Mouse (Mus musculus): ENCODE results near the gene Wwox. TPM values are rescaled to one million over a fixed set of nuclear protein-coding genes. Genes with fewer than 3 reads are reported as not detected.
A peak's percentile ranks its signal among the peaks of the same experiment; 100 is the strongest.

Gene Wwox
- polyA plus RNA-seq, 1 experiment from 2014 or later: 20.0 TPM

GRCm38 (mm10) chr8:114441616-114442015 is 2.2 kb downstream of the Wwox start:
- 88% methylated on average over 4 of the region's 4 CpGs for WGBS
- Histone ChIP-seq H3K4me3 (no peak overlapping the region), H3K9me3 (no peaks in the 10 kb centered on the region), H3K27me3 (no peaks in the 10 kb centered on the region), H3K9ac (no peak overlapping the region), H3K4me1 (peaks cover 8% of the 10 kb centered on the region), H3K27ac (no peak overlapping the region), H3K36me3 (no peaks in the 10 kb centered on the region), H3K4me2 (no peak overlapping the region)
- ATAC-seq (ENCODE audit: borderline replicate concordance, extremely low read depth, low FRiP score, low TSS enrichment): no peak

GRCm38 (mm10) chr8:114446884-114447283 is 7.4 kb downstream of the Wwox start:
- Histone ChIP-seq H3K36me3 (no peaks in the 10 kb centered on the region), H3K4me2 (no peak overlapping the region), H3K9me3 (no peaks in the 10 kb centered on the region), H3K27me3 (no peaks in the 10 kb centered on the region), H3K4me3 (no peak overlapping the region), H3K4me1 (no peaks in the 10 kb centered on the region), H3K27ac (no peak overlapping the region), H3K9ac (no peak overlapping the region)
- 66% methylated on average over 7 of the region's 7 CpGs for WGBS
- no peak for ATAC-seq (ENCODE audit: borderline replicate concordance, extremely low read depth, low FRiP score, low TSS enrichment)

DNA sequence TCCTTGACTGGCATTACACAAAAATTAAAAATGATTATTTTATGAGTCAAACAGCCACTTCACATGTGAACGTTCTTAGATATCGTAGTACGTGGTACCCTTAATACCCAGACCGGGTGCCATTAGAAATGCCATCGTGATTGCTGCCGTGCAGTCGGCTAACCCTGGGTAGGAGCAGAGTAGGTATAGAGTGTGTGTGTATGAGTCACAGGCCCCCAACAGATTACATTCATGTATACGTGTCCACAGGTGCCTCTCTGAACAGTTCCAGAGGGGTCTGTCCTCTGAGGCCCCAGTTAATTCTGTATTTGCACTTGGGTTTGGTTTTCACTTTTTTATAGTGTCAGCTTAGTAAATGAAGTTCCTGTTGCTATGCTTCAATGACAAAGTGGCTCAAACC is 12.8 kb downstream of the Wwox start:
- no peak overlapping the region for H3K27ac ChIP-seq
- no peaks in the 10 kb centered on the region for H3K9me3 ChIP-seq
- H3K9ac ChIP-seq: no peak overlapping the region
- ATAC-seq (ENCODE audit: borderline replicate concordance, extremely low read depth, low FRiP score, low TSS enrichment): no peak
- no peaks in the 10 kb centered on the region for H3K36me3 ChIP-seq
- no peak overlapping the region for H3K4me2 ChIP-seq
- H3K4me1 ChIP-seq: peaks cover 23% of the 10 kb centered on the region
- no peaks in the 10 kb centered on the region for H3K27me3 ChIP-seq
- no peak overlapping the region for H3K4me3 ChIP-seq
- 86% methylated on average over 8 of the region's 8 CpGs for WGBS

GRCm38 (mm10) chr8:114452781-114453221 is 13.3 kb downstream of the Wwox start:
- H3K4me1 ChIP-seq: peaks cover 28% of the 10 kb centered on the region
- WGBS: 11% methylated on average over 9 of the region's 9 CpGs
- no peak overlapping the region for H3K9ac ChIP-seq
- H3K4me3 ChIP-seq: no peak overlapping the region
- H3K27me3 ChIP-seq: no peaks in the 10 kb centered on the region
- peak; percentile 53; the same call in 1 of the 2 replicates for ATAC-seq (ENCODE audit: borderline replicate concordance, extremely low read depth, low FRiP score, low TSS enrichment)
- no peaks in the 10 kb centered on the region for H3K9me3 ChIP-seq
- no peaks in the 10 kb centered on the region for H3K36me3 ChIP-seq
- peak overlapping the region; percentile 22; the same call in 1 of the 2 replicates for H3K4me2 ChIP-seq
- H3K27ac ChIP-seq: peak overlapping the region; percentile 61

GRCm38 (mm10) chr8:114455302-114455701 is 15.8 kb downstream of the Wwox start:
- Histone ChIP-seq H3K9ac (no peak overlapping the region), H3K36me3 (no peaks in the 10 kb centered on the region), H3K4me3 (no peak overlapping the region), H3K27ac (peak overlapping the region; percentile 85; the same call in 1 of the 2 replicates), H3K9me3 (no peaks in the 10 kb centered on the region), H3K27me3 (no peaks in the 10 kb centered on the region), H3K4me1 (peaks cover 42% of the 10 kb centered on the region), H3K4me2 (no peak overlapping the region)
- 74% methylated on average over 8 of the region's 8 CpGs for WGBS
- no peak for ATAC-seq (ENCODE audit: borderline replicate concordance, extremely low read depth, low FRiP score, low TSS enrichment)

- no peaks in the 10 kb centered on the region for H3K27me3 ChIP-seq
- H3K4me1 ChIP-seq: peaks cover 42% of the 10 kb centered on the region
- ATAC-seq (ENCODE audit: borderline replicate concordance, extremely low read depth, low FRiP score, low TSS enrichment): peak; percentile 64; the same call in 1 of the 2 replicates
- no peaks in the 10 kb centered on the region for H3K36me3 ChIP-seq
- H3K4me3 ChIP-seq: peak overlapping the region; percentile 8; the same call in 1 of the 2 replicates
- peak overlapping the region; percentile 85 for H3K27ac ChIP-seq
- no peak overlapping the region for H3K9ac ChIP-seq
- 61% methylated on average over 15 of the region's 15 CpGs for WGBS
- H3K9me3 ChIP-seq: no peaks in the 10 kb centered on the region
- peak overlapping the region; percentile 36 for H3K4me2 ChIP-seq
These were observed 16.5 kb downstream of the Wwox start for GRCm38 (mm10) chr8:114455953-114456352.

DNA sequence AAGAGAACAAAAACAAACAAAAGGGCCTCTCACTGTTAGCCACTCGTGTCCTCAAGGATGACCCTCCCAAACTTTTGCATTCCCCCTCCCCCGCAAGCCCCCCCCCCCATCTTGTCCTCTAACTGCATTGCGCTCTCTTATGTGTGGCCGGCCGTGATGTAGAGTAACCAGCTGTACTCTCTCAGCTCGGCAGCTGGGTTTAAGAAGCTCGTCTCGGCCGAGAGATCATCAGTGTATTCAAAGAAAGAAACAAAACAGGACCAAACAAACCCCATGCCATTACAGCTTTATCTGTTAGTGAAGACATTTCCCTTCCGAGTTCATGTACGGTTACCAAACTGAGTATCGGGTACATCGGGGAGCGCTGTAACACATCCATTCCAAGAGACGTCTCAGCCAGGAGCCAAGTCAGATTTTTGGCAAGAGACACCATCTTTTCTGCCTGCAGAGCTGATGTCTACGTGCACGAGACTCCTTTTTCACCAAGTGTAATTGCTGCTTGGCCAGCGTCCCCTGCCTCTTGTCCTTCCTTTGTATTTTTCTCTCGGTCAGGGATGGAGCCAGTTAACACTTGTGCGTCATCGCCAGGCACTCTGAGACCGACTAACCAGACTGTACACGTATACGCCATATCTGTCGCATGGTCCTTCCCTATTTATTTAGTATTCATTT is 18.8 kb downstream of the Wwox start:
- H3K4me2 ChIP-seq: 0 out of 2 replicates have a peak overlapping the region, but pooled peaks have one; percentile 1
- H3K4me1 ChIP-seq: peaks cover 46% of the 10 kb centered on the region
- no peaks in the 10 kb centered on the region for H3K27me3 ChIP-seq
- peak overlapping the region; percentile 90 for H3K27ac ChIP-seq
- ATAC-seq (ENCODE audit: borderline replicate concordance, extremely low read depth, low FRiP score, low TSS enrichment): peak; percentile 88
- no peak overlapping the region for H3K4me3 ChIP-seq
- WGBS: 21% methylated on average over 25 of the region's 25 CpGs
- no peaks in the 10 kb centered on the region for H3K36me3 ChIP-seq
- H3K9ac ChIP-seq: no peak overlapping the region
- H3K9me3 ChIP-seq: no peaks in the 10 kb centered on the region

GRCm38 (mm10) chr8:114460600-114460999 is 21.1 kb downstream of the Wwox start:
- H3K4me2 ChIP-seq: no peak overlapping the region
- no peak overlapping the region for H3K4me3 ChIP-seq
- H3K36me3 ChIP-seq: no peaks in the 10 kb centered on the region
- H3K27ac ChIP-seq: no peak overlapping the region
- ATAC-seq (ENCODE audit: borderline replicate concordance, extremely low read depth, low FRiP score, low TSS enrichment): no peak
- no peaks in the 10 kb centered on the region for H3K9me3 ChIP-seq
- no peaks in the 10 kb centered on the region for H3K27me3 ChIP-seq
- H3K9ac ChIP-seq: no peak overlapping the region
- peaks cover 33% of the 10 kb centered on the region for H3K4me1 ChIP-seq
- 65% methylated on average over 5 of the region's 5 CpGs for WGBS

GRCm38 (mm10) chr8:114462591-114462990 is 23.1 kb downstream of the Wwox start:
- no peaks in the 10 kb centered on the region for H3K9me3 ChIP-seq
- no peaks in the 10 kb centered on the region for H3K27me3 ChIP-seq
- ATAC-seq (ENCODE audit: borderline replicate concordance, extremely low read depth, low FRiP score, low TSS enrichment): no peak
- 0 out of 2 replicates have a peak overlapping the region, but pooled peaks have one; percentile 37 for H3K27ac ChIP-seq
- WGBS: 81% methylated on average over 11 of the region's 11 CpGs
- no peak overlapping the region for H3K4me3 ChIP-seq
- no peak overlapping the region for H3K4me2 ChIP-seq
- H3K4me1 ChIP-seq: peaks cover 23% of the 10 kb centered on the region
- H3K9ac ChIP-seq: no peak overlapping the region
- H3K36me3 ChIP-seq: no peaks in the 10 kb centered on the region

GRCm38 (mm10) chr8:114463305-114463704 is 23.9 kb downstream of the Wwox start:
- peak overlapping the region; percentile 37; the same call in 1 of the 2 replicates for H3K27ac ChIP-seq
- no peaks in the 10 kb centered on the region for H3K27me3 ChIP-seq
- 52% methylated on average over 10 of the region's 10 CpGs for WGBS
- peak overlapping the region; percentile 2; the same call in 1 of the 2 replicates for H3K4me2 ChIP-seq
- H3K9ac ChIP-seq: no peak overlapping the region
- peaks cover 18% of the 10 kb centered on the region for H3K4me1 ChIP-seq
- H3K9me3 ChIP-seq: no peaks in the 10 kb centered on the region
- ATAC-seq (ENCODE audit: borderline replicate concordance, extremely low read depth, low FRiP score, low TSS enrichment): no peak
- H3K36me3 ChIP-seq: no peaks in the 10 kb centered on the region
- H3K4me3 ChIP-seq: no peak overlapping the region

DNA sequence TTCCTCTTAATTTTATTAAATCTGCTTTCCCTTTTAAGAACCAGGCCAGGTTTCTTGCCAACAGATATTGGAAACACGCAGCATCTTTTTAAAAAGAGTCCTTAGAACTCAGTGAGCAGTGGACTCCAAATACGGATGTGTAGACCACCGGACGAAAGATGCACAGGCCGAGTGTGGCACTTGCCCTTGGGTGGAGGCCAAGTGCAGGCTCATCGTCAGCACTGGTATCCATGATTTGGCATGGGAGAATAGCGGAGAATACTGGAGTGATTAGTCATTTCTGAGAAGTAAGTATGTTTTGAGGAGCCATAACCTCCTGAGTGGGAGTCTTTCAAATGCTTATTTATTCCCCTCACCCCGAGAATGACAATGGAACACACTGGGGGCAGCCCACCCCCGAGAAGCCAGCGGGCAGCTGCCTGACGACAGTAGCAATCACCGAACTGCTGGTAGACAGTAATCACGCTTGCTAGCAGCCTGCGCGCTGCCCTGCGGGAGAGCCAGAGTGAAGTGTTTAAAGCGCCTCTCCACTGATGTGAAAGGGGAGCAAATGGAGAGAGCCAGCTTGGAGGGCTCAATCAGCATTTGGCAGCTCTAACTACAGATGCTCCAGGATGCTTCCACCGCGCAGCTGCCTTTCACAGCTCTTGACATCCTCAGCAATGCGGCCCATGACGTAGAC is 29.2 kb downstream of the Wwox start:
- Histone ChIP-seq H3K27me3 (no peaks in the 10 kb centered on the region), H3K4me2 (no peak overlapping the region), H3K36me3 (no peaks in the 10 kb centered on the region), H3K27ac (peak overlapping the region; percentile 22; the same call in 1 of the 2 replicates), H3K4me1 (no peaks in the 10 kb centered on the region), H3K9me3 (no peaks in the 10 kb centered on the region), H3K4me3 (no peak overlapping the region), H3K9ac (no peak overlapping the region)
- peak; percentile 46; the same call in 1 of the 2 replicates for ATAC-seq (ENCODE audit: borderline replicate concordance, extremely low read depth, low FRiP score, low TSS enrichment)
- 59% methylated on average over 21 of the region's 21 CpGs for WGBS

DNA sequence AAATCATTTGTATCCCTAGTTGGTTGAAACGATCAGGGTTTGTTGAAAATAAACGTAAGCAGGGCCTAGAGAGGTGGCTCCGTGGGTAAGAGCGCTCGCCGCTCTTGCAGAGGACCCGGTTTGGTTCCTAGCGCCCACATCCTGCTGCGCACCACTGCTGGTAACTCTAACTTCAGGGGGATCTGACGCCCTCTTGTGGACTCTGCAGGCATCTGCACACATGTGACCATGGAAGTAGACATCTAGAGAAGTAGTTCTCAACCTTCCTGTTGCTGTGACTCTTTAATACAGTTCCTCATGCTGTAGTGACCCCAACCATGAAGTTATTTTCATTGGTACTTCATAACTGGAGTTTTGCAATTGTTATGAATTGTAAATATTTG is 29.7 kb downstream of the Wwox start:
- Histone ChIP-seq H3K9ac (no peak overlapping the region), H3K36me3 (no peaks in the 10 kb centered on the region), H3K27me3 (no peaks in the 10 kb centered on the region), H3K4me3 (no peak overlapping the region), H3K4me2 (no peak overlapping the region), H3K4me1 (no peaks in the 10 kb centered on the region), H3K9me3 (no peaks in the 10 kb centered on the region), H3K27ac (no peak overlapping the region)
- ATAC-seq (ENCODE audit: borderline replicate concordance, extremely low read depth, low FRiP score, low TSS enrichment): no peak
- 86% methylated on average over 10 of the region's 10 CpGs for WGBS
